Mouse (Mus musculus): Measurements from ENCODE around the gene Fam227b. TPM values are rescaled to one million over a fixed set of nuclear protein-coding genes. Genes with fewer than 3 reads are reported as not detected.
A peak's percentile ranks its signal among the peaks of the same experiment; 100 is the strongest.

The Fam227b gene
- polyA plus RNA-seq, 1 experiment = not detected

- H3K4me3 ChIP-seq (ENCODE audit: insufficient read depth, low read length) = no peak overlapping the region
- no peaks in the 10 kb centered on the region for H3K4me1 ChIP-seq (ENCODE audit: control insufficient read depth, insufficient read depth, low read length)
- TF ChIP-seq CTCF (IDR thresholded peaks at IDR 0.05; ENCODE audit: low read depth, low read length) (no peak), POLR2A (IDR thresholded peaks at IDR 0.05; ENCODE audit: borderline replicate concordance, low read depth, low read length) (no peak)
- H3K27ac ChIP-seq (ENCODE audit: insufficient read depth, low read depth, low read length) = no peak overlapping the region
These were observed 145.1 kb downstream of the Fam227b start for GRCm38 (mm10) chr2:126006742-126007141.

DNA sequence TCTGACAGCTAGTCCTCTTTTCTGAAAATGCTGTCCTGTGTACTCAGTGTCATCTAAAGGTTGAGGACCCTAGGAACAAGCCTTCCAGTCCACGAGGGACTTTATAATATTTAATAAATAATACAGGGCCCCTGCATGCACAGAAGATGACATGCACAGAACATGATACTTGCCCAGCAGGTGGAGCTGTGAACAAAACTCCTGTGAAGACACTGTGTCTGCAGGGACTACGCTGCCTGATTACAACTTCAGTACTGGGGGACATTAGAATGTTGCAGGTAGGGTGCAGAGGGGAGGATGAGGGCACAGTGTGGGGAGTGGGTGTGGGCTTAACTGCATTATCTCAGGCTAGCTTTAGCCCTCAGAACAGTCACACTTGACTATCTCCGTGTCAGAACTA lies 145.7 kb downstream of the Fam227b start:
- peak; percentile 47 for TF ChIP-seq CTCF (IDR thresholded peaks at IDR 0.05; ENCODE audit: low read depth, low read length)
- no peak for TF ChIP-seq POLR2A (IDR thresholded peaks at IDR 0.05; ENCODE audit: borderline replicate concordance, low read depth, low read length)
- no peaks in the 10 kb centered on the region for H3K4me1 ChIP-seq (ENCODE audit: control insufficient read depth, insufficient read depth, low read length)
- no peak overlapping the region for H3K4me3 ChIP-seq (ENCODE audit: insufficient read depth, low read length)
- H3K27ac ChIP-seq (ENCODE audit: insufficient read depth, low read depth, low read length) = no peak overlapping the region

- no peaks in the 10 kb centered on the region for H3K4me1 ChIP-seq (ENCODE audit: control insufficient read depth, insufficient read depth, low read length)
- H3K27ac ChIP-seq (ENCODE audit: insufficient read depth, low read depth, low read length) = no peak overlapping the region
- no peak for TF ChIP-seq POLR2A (IDR thresholded peaks at IDR 0.05; ENCODE audit: borderline replicate concordance, low read depth, low read length)
- no peak for TF ChIP-seq CTCF (IDR thresholded peaks at IDR 0.05; ENCODE audit: low read depth, low read length)
- H3K4me3 ChIP-seq (ENCODE audit: insufficient read depth, low read length) = no peak overlapping the region
These were observed 149.5 kb downstream of the Fam227b start for GRCm38 (mm10) chr2:126002291-126002690.

GRCm38 (mm10) chr2:125975808-125976345 lies 175.9 kb downstream of the Fam227b start:
- no peak overlapping the region for H3K27ac ChIP-seq (ENCODE audit: insufficient read depth, low read depth, low read length)
- TF ChIP-seq CTCF (IDR thresholded peaks at IDR 0.05; ENCODE audit: low read depth, low read length) = no peak
- no peak for TF ChIP-seq POLR2A (IDR thresholded peaks at IDR 0.05; ENCODE audit: borderline replicate concordance, low read depth, low read length)
- no peak overlapping the region for H3K4me3 ChIP-seq (ENCODE audit: insufficient read depth, low read length)
- H3K4me1 ChIP-seq (ENCODE audit: control insufficient read depth, insufficient read depth, low read length) = peaks cover 12% of the 10 kb centered on the region

DNA sequence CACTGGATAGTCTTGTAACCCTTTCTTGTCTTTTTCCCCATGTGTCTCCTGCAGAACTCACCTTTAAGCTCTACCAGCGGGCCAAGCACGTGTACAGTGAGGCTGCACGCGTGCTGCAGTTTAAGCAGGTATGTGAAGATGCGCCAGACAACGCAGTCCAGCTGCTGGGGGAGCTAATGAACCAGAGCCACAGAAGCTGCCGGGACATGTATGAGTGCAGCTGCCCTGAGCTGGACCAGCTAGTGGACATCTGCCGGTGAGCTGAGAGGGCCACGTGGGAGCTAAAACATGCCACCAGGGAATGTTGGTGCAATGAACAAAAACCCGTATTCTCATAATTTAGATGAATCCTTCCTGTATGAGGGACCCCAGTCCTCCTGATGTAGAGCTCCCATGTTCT lies 176.6 kb downstream of the Fam227b start:
- peaks cover 12% of the 10 kb centered on the region for H3K4me1 ChIP-seq (ENCODE audit: control insufficient read depth, insufficient read depth, low read length)
- no peak overlapping the region for H3K27ac ChIP-seq (ENCODE audit: insufficient read depth, low read depth, low read length)
- TF ChIP-seq POLR2A (IDR thresholded peaks at IDR 0.05; ENCODE audit: borderline replicate concordance, low read depth, low read length) = no peak
- no peak for TF ChIP-seq CTCF (IDR thresholded peaks at IDR 0.05; ENCODE audit: low read depth, low read length)
- H3K4me3 ChIP-seq (ENCODE audit: insufficient read depth, low read length) = no peak overlapping the region

- Histone ChIP-seq H3K4me1 (ENCODE audit: control insufficient read depth, insufficient read depth, low read length) (peaks cover 12% of the 10 kb centered on the region), H3K4me3 (ENCODE audit: insufficient read depth, low read length) (no peak overlapping the region), H3K27ac (ENCODE audit: insufficient read depth, low read depth, low read length) (no peak overlapping the region)
- TF ChIP-seq CTCF (IDR thresholded peaks at IDR 0.05; ENCODE audit: low read depth, low read length) (no peak), POLR2A (IDR thresholded peaks at IDR 0.05; ENCODE audit: borderline replicate concordance, low read depth, low read length) (no peak)
These were observed 178.6 kb downstream of the Fam227b start for GRCm38 (mm10) chr2:125973207-125973606.

- Histone ChIP-seq H3K4me3 (ENCODE audit: insufficient read depth, low read length) (no peak overlapping the region), H3K27ac (ENCODE audit: insufficient read depth, low read depth, low read length) (no peak overlapping the region), H3K4me1 (ENCODE audit: control insufficient read depth, insufficient read depth, low read length) (peaks cover 3% of the 10 kb centered on the region; the same call in 1 of the 2 replicates)
- TF ChIP-seq CTCF (IDR thresholded peaks at IDR 0.05; ENCODE audit: low read depth, low read length) = no peak
- TF ChIP-seq POLR2A (IDR thresholded peaks at IDR 0.05; ENCODE audit: borderline replicate concordance, low read depth, low read length) = no peak
These were observed 183.0 kb downstream of the Fam227b start for GRCm38 (mm10) chr2:125968811-125969210.

- TF ChIP-seq CTCF (IDR thresholded peaks at IDR 0.05; ENCODE audit: low read depth, low read length) (no peak), POLR2A (IDR thresholded peaks at IDR 0.05; ENCODE audit: borderline replicate concordance, low read depth, low read length) (no peak)
- Histone ChIP-seq H3K4me3 (ENCODE audit: insufficient read depth, low read length) (no peak overlapping the region), H3K4me1 (ENCODE audit: control insufficient read depth, insufficient read depth, low read length) (no peaks in the 10 kb centered on the region), H3K27ac (ENCODE audit: insufficient read depth, low read depth, low read length) (no peak overlapping the region)
These were observed 203.6 kb downstream of the Fam227b start for GRCm38 (mm10) chr2:125948195-125948594.

DNA sequence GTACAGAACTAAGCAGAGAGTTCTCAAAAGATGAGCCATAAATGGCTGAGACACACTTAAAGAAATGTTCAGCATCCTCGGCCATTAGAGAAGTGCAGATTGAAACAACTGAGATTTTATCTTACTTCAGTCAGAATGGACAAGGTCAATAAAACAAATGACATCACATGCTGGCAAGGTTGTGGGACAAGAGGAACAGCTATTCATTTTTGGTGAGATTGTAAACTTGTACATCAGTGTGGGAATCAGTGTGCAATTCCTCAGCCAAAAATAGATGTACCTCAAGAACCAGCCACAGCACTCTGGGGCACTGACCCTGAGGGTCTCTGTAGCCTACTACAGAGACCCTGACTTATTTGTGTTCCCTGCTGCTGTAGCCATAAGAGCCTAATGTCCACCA lies 208.5 kb downstream of the Fam227b start:
- peaks cover 9% of the 10 kb centered on the region; the same call in 1 of the 2 replicates for H3K4me1 ChIP-seq (ENCODE audit: control insufficient read depth, insufficient read depth, low read length)
- no peak for TF ChIP-seq CTCF (IDR thresholded peaks at IDR 0.05; ENCODE audit: low read depth, low read length)
- no peak for TF ChIP-seq POLR2A (IDR thresholded peaks at IDR 0.05; ENCODE audit: borderline replicate concordance, low read depth, low read length)
- H3K4me3 ChIP-seq (ENCODE audit: insufficient read depth, low read length) = no peak overlapping the region
- no peak overlapping the region for H3K27ac ChIP-seq (ENCODE audit: insufficient read depth, low read depth, low read length)

- TF ChIP-seq POLR2A (IDR thresholded peaks at IDR 0.05; ENCODE audit: borderline replicate concordance, low read depth, low read length) (no peak), CTCF (IDR thresholded peaks at IDR 0.05; ENCODE audit: low read depth, low read length) (no peak)
- peaks cover 9% of the 10 kb centered on the region; the same call in 1 of the 2 replicates for H3K4me1 ChIP-seq (ENCODE audit: control insufficient read depth, insufficient read depth, low read length)
- no peak overlapping the region for H3K27ac ChIP-seq (ENCODE audit: insufficient read depth, low read depth, low read length)
- H3K4me3 ChIP-seq (ENCODE audit: insufficient read depth, low read length) = no peak overlapping the region
These were observed 210.6 kb downstream of the Fam227b start for GRCm38 (mm10) chr2:125941111-125941785.

Data from bone marrow macrophage, adult 2 months (primary cell).